Mouse (Mus musculus): Measurements from ENCODE around the gene Tmem210.
A peak's percentile ranks its signal among the peaks of the same experiment; 100 is the strongest.
"Not testable (repeated sequence)": the region's sequence is repeated elsewhere in the genome, so short reads cannot be mapped to it uniquely, and the experiment has no call there.

Gene Tmem210

GRCm38 (mm10) chr2:25287927-25288649, at the start of gene Tmem210:
Tmem210 (plus strand) TSS chr2:25288145.
- DNase-seq = no peak

GRCm38 (mm10) chr2:25239766-25240165, 48.2 kb upstream of the Tmem210 start:
- no peak for DNase-seq

GRCm38 (mm10) chr2:25240310-25240709, 47.6 kb upstream of the Tmem210 start:
- no peak for DNase-seq

GRCm38 (mm10) chr2:25240723-25241437, 47.1 kb upstream of the Tmem210 start:
- peak; percentile 43 for DNase-seq

GRCm38 (mm10) chr2:25241438-25241775, 46.5 kb upstream of the Tmem210 start:
- no peak for DNase-seq

GRCm38 (mm10) chr2:25242101-25242506, 45.8 kb upstream of the Tmem210 start, which contains the start of the genes Rnf208 and Cysrt1:
Rnf208 (plus strand) TSS chr2:25242255.
Cysrt1 (minus strand) TSS chr2:25242452.
- peak; percentile 33 for DNase-seq

GRCm38 (mm10) chr2:25243342-25243741, 44.6 kb upstream of the Tmem210 start:
- DNase-seq = no peak

- no peak for DNase-seq
Measured at GRCm38 (mm10) chr2:25244144-25244543, 43.8 kb upstream of the Tmem210 start.

- no peak for DNase-seq
Measured at GRCm38 (mm10) chr2:25246183-25247072, 41.5 kb upstream of the Tmem210 start, which contains the start of gene AL732309.1. AL732309.1 (minus strand) TSS chr2:25246863.

GRCm38 (mm10) chr2:25252331-25252730, 35.6 kb upstream of the Tmem210 start:
- peak; percentile 45 for DNase-seq

- peak; percentile 87 for DNase-seq
Measured at GRCm38 (mm10) chr2:25255284-25255779, 32.6 kb upstream of the Tmem210 start, which contains the start of gene Tmem203. Tmem203 (plus strand) TSS chr2:25255439.

- DNase-seq = peak; percentile 73
Measured at GRCm38 (mm10) chr2:25256443-25257109, 31.4 kb upstream of the Tmem210 start.

GRCm38 (mm10) chr2:25257250-25257649, 30.7 kb upstream of the Tmem210 start:
- not testable (repeated sequence) for DNase-seq

- peak; percentile 25 for DNase-seq
Measured at GRCm38 (mm10) chr2:25258887-25259286, 29.1 kb upstream of the Tmem210 start.

- DNase-seq = no peak
Measured at GRCm38 (mm10) chr2:25261870-25262269, 26.1 kb upstream of the Tmem210 start.

- DNase-seq = peak; percentile 94
Measured at GRCm38 (mm10) chr2:25262291-25262767, 25.6 kb upstream of the Tmem210 start, which contains the start of gene Tprn. Tprn (plus strand) TSS chr2:25262618.

- DNase-seq = peak; percentile 61
Measured at GRCm38 (mm10) chr2:25262795-25263622, 24.9 kb upstream of the Tmem210 start.

GRCm38 (mm10) chr2:25263623-25264285, 24.2 kb upstream of the Tmem210 start:
- DNase-seq = no peak

GRCm38 (mm10) chr2:25264286-25264660, 23.7 kb upstream of the Tmem210 start:
- DNase-seq = no peak

- DNase-seq = no peak
Measured at GRCm38 (mm10) chr2:25264851-25265250, 23.1 kb upstream of the Tmem210 start.

Data from thymus, postnatal 25 days (tissue).